Mouse (Mus musculus) bone marrow, adult 2 months (tissue): ENCODE measurements around the gene Fez2.

Experiments
- CTCF ChIP-seq: fragments of 200-500 bp; IDR thresholded peaks from 2 replicates; pipeline ENCODE4 v1.5.1; 2011; ENCODE audit warnings: low read length, control low read depth; ENCODE audit not compliant: control insufficient read depth, insufficient read depth
- POLR2A ChIP-seq: fragments of 200-500 bp; IDR thresholded peaks from 2 replicates; pipeline ENCODE4 v1.6.1; 2011; ENCODE audit warnings: low read depth, mild to moderate bottlenecking, control low read depth, low read length, borderline replicate concordance; ENCODE audit not compliant: control insufficient read depth

GRCm38 (mm10) chr17:78407581-78407980, 10.4 kb downstream of the Fez2 start:
- TF ChIP-seq CTCF = no peak
- no peak for TF ChIP-seq POLR2A
